Mouse (Mus musculus) frontal cortex, postnatal 25 days (tissue): ENCODE data around the gene Ttc16.
A peak's percentile ranks its signal among the peaks of the same experiment; 100 is the strongest.

Experiments used
- DNase-seq, 2 experiments: peaks; one replicate each; pipeline ENCODE4 v3.0.0; 2022; ENCODE audit warnings: low spot score in 2 of 2

Gene Ttc16

GRCm38 (mm10) chr2:32714987-32715425 lies 60.4 kb downstream of the Ttc16 start:
- DNase-seq: no peak

- DNase-seq: no peak
Measured at GRCm38 (mm10) chr2:32714117-32714986, 61.1 kb downstream of the Ttc16 start.

GRCm38 (mm10) chr2:32712934-32713817 lies 62.3 kb downstream of the Ttc16 start, which contains the start of gene Cdk9:
TSS of gene Cdk9 (minus strand) at chr2:32713076.
- DNase-seq: peak; percentile 86 to 87

DNA sequence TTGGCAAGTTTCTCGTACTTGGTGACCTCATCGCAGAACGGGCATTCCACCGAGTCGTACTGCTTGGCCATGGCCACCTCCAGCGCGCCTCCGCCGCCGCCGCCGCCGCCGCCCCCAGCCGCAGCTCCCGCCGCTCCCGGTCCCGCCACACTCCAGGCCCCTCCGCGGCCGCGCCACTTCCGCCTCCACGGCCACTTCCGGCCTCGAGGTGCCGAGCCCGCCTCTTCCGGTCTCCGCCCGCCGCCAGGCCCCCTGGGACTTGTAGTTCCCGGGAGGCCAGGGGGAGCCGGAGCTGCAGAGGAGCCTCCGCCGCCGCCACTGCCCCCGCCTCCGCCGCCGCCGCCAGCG lies 62.9 kb downstream of the Ttc16 start:
- peak; percentile 86 to 88 for DNase-seq

- peak; percentile 35 to 37 for DNase-seq
Measured at GRCm38 (mm10) chr2:32712108-32712551, 63.3 kb downstream of the Ttc16 start.

GRCm38 (mm10) chr2:32711301-32712056 lies 64.0 kb downstream of the Ttc16 start:
- no peak for DNase-seq

DNA sequence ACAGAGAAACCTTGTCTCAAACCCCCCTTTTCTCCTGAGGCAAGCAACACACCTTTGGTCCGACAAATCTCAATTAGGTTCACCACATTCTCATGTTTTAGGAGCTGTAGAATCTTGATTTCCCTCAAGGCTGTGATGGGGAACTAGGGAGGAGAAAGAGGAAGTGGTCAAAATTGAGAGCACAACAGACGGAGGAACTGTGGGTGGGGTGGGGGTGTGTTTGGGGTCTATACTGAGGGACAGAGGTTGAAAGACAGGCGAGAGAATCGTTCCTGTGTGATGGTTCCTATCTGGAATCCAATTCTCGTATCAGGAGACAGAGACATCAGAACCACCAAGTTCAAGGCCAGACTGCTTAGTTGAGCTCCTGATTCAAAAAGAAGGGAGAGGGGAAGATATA lies 65.0 kb downstream of the Ttc16 start:
- DNase-seq: no peak

DNA sequence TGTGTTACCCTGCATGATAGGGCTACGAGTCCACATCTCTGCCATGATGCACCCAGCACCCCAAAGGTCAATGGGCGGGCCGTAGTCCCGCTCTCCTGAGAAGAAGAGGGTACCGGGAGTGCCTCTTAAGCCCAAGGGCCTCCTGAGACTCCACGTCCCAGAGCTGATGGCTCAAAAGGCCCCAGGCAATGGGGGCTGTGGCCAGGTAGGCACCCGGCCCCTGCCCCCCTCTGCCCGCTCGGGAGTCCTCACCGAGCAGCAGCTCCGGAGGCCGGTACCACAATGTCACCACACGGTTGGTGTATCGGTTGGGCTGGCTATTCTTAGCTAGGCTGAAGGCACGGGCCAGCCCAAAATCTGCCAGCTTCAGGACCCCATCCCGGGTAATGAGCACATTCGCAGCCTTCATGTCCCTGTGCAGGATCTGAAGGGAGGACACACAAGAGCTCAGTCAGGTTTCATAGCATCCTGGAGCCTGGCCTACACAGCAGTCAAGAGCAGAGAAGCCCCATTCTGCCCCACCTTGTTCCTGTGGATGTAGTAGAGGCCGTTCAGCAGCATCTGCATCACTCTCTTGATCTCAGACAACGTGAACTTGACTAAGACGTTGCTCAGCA lies 65.8 kb downstream of the Ttc16 start:
- DNase-seq: no peak

GRCm38 (mm10) chr2:32708643-32709042 lies 66.8 kb downstream of the Ttc16 start:
- no peak for DNase-seq
